Mouse (Mus musculus): Measurements from ENCODE around the gene Rab43.

The Rab43 gene

DNA sequence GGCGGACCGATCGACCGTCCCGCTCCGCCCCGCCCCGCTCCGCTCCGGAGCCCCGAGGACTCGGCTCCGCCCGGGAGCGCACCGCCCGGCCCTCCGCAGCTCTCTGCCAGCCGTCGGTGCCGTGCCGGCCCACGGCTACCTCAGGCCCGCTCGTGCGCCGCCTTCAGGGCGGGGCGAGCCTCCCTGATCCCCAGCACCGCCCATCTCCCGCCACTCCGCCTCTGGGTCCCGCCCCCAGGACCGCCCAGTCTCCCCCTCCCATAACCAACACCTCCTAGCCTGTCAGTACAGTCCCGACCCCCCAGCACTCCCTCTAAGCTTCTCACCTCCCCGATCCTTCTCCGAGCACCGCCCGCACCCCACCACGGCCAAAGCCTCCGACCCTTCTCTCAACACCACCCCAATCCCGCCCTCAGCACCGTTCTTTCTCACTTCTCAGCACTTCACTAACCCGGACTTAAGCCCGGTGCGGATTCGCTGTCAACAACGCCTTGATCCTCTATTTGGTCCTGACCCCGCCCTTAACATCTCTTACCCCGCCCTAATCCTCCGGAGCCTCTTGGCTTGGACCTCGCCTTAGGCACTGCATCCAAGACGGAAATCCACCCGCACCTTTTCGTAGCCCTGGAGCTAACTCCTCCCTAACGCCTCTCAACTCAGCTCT lies at the start of gene Rab43:
Rab43 (minus strand) TSS at position 490 of the 664 bp plus-strand sequence.
- peak; percentile 67 for DNase-seq (ENCODE audit: low read depth, low spot score)

- no peak for DNase-seq (ENCODE audit: low read depth, low spot score)
Measured at GRCm38 (mm10) chr6:87857071-87857470, 45.1 kb upstream of the Rab43 start.

DNA sequence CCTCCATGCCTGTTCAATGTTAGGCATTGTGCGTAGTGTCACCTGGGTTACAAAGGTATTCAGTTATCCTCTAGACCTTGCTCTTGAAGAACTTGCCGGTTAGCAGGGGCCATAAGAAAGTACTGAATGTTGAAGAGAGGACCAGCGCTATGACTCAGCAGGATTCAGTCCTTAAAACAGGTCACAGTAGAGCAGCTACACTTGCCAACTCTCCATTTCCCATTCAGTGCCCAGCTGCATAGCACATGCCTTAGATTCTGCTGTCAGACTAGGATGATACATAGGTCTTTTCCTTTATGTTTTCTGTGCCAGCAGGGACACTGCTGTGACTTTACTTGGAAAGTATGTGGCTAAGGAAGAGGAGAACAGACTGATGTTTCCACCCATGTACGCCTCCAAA lies 41.5 kb upstream of the Rab43 start:
- no peak for DNase-seq (ENCODE audit: low read depth, low spot score)

DNA sequence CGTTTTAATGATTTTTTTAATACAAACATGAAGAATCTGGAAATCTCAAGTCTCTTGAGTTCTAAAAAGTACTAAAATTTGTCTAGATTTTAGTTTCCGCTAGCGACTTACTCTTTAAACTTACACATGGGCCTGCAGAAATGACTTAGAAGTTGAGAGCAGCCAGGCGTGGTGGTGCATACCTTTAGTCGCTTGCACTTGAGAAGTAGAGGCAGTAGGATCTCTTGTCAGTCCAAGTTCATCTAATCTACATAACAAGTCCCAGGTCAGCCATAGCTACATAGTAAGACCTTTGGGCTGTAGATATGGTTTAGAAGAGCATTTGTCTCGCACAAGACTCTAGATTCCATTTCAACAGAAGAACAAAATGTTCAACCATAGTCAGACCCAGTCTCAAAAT lies 39.9 kb upstream of the Rab43 start:
- DNase-seq (ENCODE audit: low read depth, low spot score): no peak

DNA sequence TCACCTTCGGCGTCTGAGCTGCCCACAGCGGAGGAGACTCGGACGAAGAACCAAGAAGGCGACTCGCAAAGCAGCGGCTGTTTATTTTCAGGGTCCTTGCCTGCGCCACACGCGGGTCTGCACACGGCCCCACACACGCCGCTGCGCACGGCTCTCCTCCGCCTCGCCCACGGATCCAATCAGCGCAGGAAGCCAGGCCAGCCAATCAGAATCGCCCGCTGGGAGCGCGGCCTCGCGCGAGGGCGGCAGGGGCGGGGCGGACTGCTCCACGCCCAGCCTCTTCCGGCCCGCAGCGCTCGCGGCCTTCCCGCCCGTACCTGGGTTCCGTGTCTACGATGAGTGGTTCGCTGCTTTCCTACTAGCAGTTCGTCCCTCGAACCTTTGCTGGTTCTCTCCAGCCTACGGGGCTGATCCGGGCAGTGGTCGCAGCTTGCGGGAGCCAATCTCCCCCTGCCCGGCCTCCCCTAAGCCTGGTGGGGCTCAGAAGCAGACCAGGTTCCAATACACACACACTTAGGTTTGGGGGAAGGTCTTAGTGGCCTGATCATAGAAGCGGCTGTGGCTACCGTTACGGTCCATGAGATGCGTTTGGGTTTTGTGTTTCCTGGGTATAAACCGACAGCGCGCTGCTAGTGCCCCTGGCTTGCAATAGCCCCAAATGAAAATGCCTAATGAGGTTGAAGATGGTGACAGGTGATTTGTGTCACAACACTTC lies 39.1 kb upstream of the Rab43 start, which contains the start of gene Cnbp:
Cnbp (minus strand) TSS at position 207 of the 715 bp plus-strand sequence.
- peak; percentile 92 for DNase-seq (ENCODE audit: low read depth, low spot score)

DNA sequence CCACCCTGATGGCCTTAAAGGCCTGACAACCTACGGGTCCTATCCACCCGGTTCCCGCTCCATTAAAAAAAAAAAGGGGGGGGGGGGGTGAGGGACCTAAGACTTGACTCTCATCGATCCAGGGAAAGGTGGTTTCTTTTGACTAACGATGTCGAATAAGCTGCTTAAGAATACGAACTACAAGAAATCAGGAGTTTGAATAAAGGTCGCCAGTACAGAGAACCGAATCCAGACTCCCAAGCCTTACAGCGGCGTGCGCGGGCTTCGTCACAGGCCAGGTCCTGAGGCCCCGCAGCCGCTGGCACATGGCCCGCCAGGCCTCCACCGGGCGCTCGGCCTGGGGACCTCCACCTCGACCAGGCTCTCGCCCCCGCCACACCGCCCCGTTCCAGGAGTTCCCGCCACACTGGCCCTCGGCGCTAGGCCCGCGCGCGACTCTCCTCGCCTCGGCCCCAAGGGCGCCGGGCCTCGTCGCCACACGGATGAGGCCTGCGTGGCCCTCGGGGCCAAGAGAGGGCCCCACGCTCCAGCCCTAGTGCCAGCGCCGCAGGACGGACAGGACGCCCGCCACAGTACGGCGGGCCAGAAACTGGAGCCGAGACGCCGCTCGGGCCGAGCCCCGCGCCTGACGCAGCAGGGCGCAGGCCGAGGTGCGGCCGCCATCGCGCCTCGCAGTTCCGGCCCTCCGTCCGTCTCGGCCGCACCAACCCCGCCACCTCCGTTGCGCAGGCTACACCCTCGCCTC lies 38.4 kb upstream of the Rab43 start:
- no peak for DNase-seq (ENCODE audit: low read depth, low spot score)

DNA sequence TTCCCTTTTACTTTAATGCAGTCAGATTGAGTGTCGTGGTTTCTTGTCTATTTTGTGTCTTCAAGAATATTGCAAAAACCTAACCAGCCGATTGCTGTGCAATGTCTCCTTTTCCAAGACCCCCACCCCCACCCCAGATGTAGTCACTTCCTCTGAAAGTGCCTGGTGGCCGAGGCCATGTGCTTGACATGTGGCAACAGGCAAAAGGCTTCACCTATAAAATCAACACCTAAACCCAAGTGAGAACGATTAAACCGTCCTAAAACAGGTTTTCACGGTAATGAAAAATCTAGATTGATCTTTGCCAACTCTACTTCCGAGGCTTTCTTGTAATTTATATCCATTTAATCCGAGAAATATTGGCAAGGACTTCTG lies 37.8 kb upstream of the Rab43 start:
- DNase-seq (ENCODE audit: low read depth, low spot score): no peak

DNA sequence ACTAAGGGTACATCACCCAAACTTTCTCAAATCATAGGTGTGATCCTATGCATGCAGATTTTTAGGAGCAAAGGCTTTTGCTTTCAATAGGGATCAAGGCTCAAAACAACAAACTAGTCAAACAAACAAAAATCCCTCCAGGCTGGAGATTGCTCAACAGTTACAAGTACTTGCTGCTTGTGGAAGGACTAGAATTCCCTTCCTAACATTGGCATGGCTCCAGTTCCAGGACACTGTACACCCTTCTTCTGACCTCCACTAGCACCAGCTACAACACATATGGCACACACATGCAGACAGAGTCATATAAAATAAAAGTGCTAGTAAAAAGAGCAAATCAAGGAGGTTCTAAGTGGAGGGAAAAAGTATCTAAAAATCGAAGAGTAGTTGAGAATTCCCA lies 34.8 kb upstream of the Rab43 start:
- no peak for DNase-seq (ENCODE audit: low read depth, low spot score)

- no peak for DNase-seq (ENCODE audit: low read depth, low spot score)
Measured at GRCm38 (mm10) chr6:87845031-87845695, 33.2 kb upstream of the Rab43 start.

GRCm38 (mm10) chr6:87842254-87842653 lies 30.3 kb upstream of the Rab43 start:
- DNase-seq (ENCODE audit: low read depth, low spot score): no peak

DNA sequence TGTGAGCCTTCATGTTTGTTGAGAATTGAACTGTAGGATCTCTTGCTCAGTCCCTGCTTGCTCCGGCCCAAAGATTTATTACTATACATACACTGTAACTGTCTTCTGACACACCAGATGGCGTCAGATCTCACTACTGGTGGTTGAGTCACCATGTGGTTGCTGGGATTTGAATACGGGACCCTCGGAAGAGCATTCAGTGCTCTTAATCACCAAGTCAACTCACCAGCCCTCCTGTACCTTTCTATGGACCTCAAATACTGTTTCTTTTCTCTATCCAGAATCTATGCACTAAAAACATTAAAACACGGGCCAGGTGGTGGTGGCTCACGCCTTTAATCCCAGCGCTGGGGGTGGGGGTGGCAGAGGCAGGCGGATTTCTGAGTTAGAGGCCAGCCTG lies 29.7 kb upstream of the Rab43 start:
- DNase-seq (ENCODE audit: low read depth, low spot score): no peak

- no peak for DNase-seq (ENCODE audit: low read depth, low spot score)
Measured at GRCm38 (mm10) chr6:87839797-87840341, 27.9 kb upstream of the Rab43 start.

GRCm38 (mm10) chr6:87838551-87839197 lies 26.7 kb upstream of the Rab43 start, which contains the start of gene Isy1:
Isy1 (minus strand) TSS chr6:87838798.
- DNase-seq (ENCODE audit: low read depth, low spot score): peak; percentile 95

DNA sequence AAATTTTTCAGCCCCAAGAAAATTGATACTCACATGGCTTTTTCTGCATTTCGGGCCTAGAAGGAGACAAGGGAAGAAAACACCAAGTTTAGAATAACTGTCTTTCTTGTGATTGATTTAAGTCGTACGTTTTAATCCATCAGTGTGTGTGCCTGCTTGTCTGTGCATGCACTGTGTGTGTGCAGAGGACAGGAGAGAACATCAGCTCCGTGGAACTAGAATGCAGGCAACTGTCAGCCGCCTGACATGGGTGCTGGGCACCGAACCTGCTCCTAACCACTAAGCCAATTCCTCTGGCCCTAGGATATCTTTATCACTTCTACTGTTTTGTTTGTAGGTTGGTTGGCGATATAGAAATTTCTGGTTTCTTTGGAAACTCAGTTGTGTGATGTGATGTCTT lies 23.7 kb upstream of the Rab43 start, which contains the start of gene Gm45140:
Gm45140 (minus strand) TSS at position 101 of the 400 bp plus-strand sequence.
- no peak for DNase-seq (ENCODE audit: low read depth, low spot score)

- no peak for DNase-seq (ENCODE audit: low read depth, low spot score)
Measured at GRCm38 (mm10) chr6:87820366-87820765, 8.4 kb upstream of the Rab43 start.

DNA sequence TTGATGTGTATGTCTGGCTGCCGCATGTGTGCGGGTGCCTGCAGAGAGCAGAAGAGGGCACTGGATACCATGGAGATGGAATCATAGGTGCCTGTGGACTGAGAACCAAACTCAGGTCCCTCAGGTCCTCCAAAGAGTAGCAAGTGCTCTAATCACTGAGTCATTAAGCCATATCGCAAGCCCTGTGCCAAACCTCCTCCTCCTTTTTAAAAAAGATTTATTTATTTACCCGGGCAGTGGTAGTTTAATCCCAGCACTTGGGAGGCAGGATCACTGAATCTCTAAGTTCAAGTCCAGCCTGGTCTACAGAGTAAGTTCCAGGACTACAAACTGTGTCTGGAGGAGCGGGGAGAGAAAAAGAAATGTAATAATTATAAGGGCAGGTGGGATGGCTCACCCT lies 2.5 kb upstream of the Rab43 start:
- no peak for DNase-seq (ENCODE audit: low read depth, low spot score)

- DNase-seq (ENCODE audit: low read depth, low spot score): no peak
Measured at GRCm38 (mm10) chr6:87812656-87813055, 692 bp upstream of the Rab43 start.

GRCm38 (mm10) chr6:87810713-87811669 lies 973 bp downstream of the Rab43 start:
- DNase-seq (ENCODE audit: low read depth, low spot score): peak; percentile 18

GRCm38 (mm10) chr6:87810311-87810710 lies 1.7 kb downstream of the Rab43 start:
- DNase-seq (ENCODE audit: low read depth, low spot score): no peak

DNA sequence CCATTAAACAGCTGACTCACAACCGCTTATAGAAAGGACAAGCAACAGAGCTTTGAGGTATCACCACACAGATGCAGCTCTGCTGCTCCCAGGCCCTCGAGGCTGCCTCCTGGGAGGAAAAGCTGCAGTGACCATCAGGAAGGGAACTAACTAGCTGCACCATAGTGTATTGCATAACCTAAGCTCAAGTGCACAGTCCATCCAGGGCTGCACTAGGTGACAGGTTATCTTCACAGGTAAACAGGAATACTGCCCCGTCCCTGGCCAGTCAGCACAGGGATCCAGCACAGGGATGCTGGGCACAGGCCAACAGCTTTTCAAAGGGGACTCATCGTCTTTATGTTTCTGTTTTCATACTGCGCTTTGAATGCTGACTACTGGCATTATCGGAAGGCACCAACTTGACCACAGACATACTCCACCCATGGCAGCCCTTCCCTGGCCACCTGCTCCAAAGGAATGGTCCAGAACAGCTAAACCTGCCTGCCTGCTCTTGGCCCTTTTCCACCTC lies 2.3 kb downstream of the Rab43 start:
- DNase-seq (ENCODE audit: low read depth, low spot score): no peak
